Mouse (Mus musculus) liver, adult 2 months (tissue): ENCODE measurements around the gene Tex37. TPM values are rescaled to one million over a fixed set of nuclear protein-coding genes. Genes with fewer than 3 reads are reported as not detected.

Experiments
- DNase-seq: peaks from one replicate; pipeline ENCODE4 v3.0.0-alpha.2; 2011; ENCODE audit warnings: low read depth, low spot score; ENCODE audit errors: extremely low read depth
- H3K27ac ChIP-seq: fragments of 200-500 bp; replicated peaks from 2 replicates; pipeline ENCODE4 v1.5.1; 2012; ENCODE audit warnings: low read depth, mild to moderate bottlenecking, control low read depth, inconsistent platforms, low read length; ENCODE audit not compliant: insufficient read depth
- H3K27me3 ChIP-seq: fragments of 200-500 bp; 2 replicates; pipeline ENCODE4 v1.6.1; 2012; ENCODE audit warnings: mild to moderate bottlenecking, moderate library complexity, low read length, inconsistent platforms; ENCODE audit not compliant: control insufficient read depth, insufficient read depth
- H3K36me3 ChIP-seq: fragments of 200-500 bp; 2 replicates; pipeline ENCODE4 v1.6.1; 2012; ENCODE audit warnings: low read length, inconsistent platforms; ENCODE audit not compliant: control insufficient read depth, insufficient read depth
- H3K4me1 ChIP-seq: fragments of 200-500 bp; 2 replicates; pipeline ENCODE4 v1.6.1; 2011; ENCODE audit warnings: low read length; ENCODE audit not compliant: control insufficient read depth, insufficient read depth
- H3K4me3 ChIP-seq: fragments of 200-500 bp; 2 replicates; pipeline ENCODE4 v1.5.1; 2011; ENCODE audit warnings: low read depth, mild to moderate bottlenecking, control low read depth, low read length, moderate library complexity; ENCODE audit not compliant: insufficient read depth
- H3K79me2 ChIP-seq: fragments of 200-500 bp; 2 replicates; pipeline ENCODE4 v1.6.1; 2012; ENCODE audit warnings: inconsistent platforms, mild to moderate bottlenecking, low read length, moderate library complexity; ENCODE audit not compliant: control insufficient read depth, insufficient read depth
- H3K9ac ChIP-seq: fragments of 200-500 bp; 2 replicates; pipeline ENCODE4 v1.6.1; 2012; ENCODE audit warnings: low read depth, mild to moderate bottlenecking, control low read depth, inconsistent platforms, low read length
- CTCF ChIP-seq: fragments of 200-500 bp; IDR thresholded peaks from 2 replicates; pipeline ENCODE4 v1.5.1; 2011; ENCODE audit warnings: low read depth, low read length, control low read depth
- POLR2A ChIP-seq: fragments of 200-500 bp; IDR thresholded peaks from 2 replicates; pipeline ENCODE4 v1.6.1; 2011; ENCODE audit warnings: low read length, control low read depth; ENCODE audit not compliant: insufficient read depth; ENCODE audit errors: extremely low read depth
- WGBS: fragments of 180-500 bp; shearing (Covaris S2); methylation state at CpG from one replicate; pipeline ENCODE4 v1.1.7; 2018; 5-methylcytosine and 5-hydroxymethylcytosine counted together
- polyA plus RNA-seq: library from polyadenylated mRNA; depleted of rRNA; stranded (reverse); fragments of >200 nt; gene quantifications from 2 replicates; pipeline ENCODE4 v1.2.3, GENCODE M21; 2012
- total RNA-seq: library from RNA; depleted of rRNA; stranded (reverse); fragments of >200 nt; gene quantifications from 2 replicates; pipeline ENCODE4 v1.2.3, GENCODE M21; 2014

Gene Tex37
- total and polyA plus RNA-seq, 2 experiments = not detected

- 67% methylated on average over 5 of the region's 5 CpGs for WGBS
- Histone ChIP-seq H3K27me3 (no peaks in the 10 kb centered on the region), H3K9ac (no peak overlapping the region), H3K36me3 (peaks cover 7% of the 10 kb centered on the region; the same call in 1 of the 2 replicates), H3K27ac (peak overlapping the region; percentile 20; the same call in 1 of the 2 replicates), H3K4me1 (peaks cover 32% of the 10 kb centered on the region), H3K79me2 (peaks cover 19% of the 10 kb centered on the region; the same call in 1 of the 2 replicates), H3K4me3 (no peak overlapping the region)
- TF ChIP-seq CTCF = peak; percentile 46
- no peak for TF ChIP-seq POLR2A
- peak; percentile 51 for DNase-seq
Observed at GRCm38 (mm10) chr6:70874035-70874775, 44.5 kb downstream of the Tex37 start.

GRCm38 (mm10) chr6:70872570-70872969 is 46.2 kb downstream of the Tex37 start:
- DNase-seq = no peak
- Histone ChIP-seq H3K4me1 (peaks cover 32% of the 10 kb centered on the region), H3K36me3 (0 out of 2 replicates have a peak, but pooled peaks cover 2% of the 10 kb centered on the region), H3K27me3 (no peaks in the 10 kb centered on the region), H3K9ac (no peak overlapping the region), H3K79me2 (peaks cover 19% of the 10 kb centered on the region; the same call in 1 of the 2 replicates), H3K4me3 (no peak overlapping the region), H3K27ac (peak overlapping the region; percentile 15; the same call in 1 of the 2 replicates)
- TF ChIP-seq POLR2A = no peak
- no peak for TF ChIP-seq CTCF
- WGBS = 59% methylated on average over 7 of the region's 7 CpGs

GRCm38 (mm10) chr6:70872128-70872527 is 46.6 kb downstream of the Tex37 start:
- Histone ChIP-seq H3K27me3 (no peaks in the 10 kb centered on the region), H3K79me2 (peaks cover 22% of the 10 kb centered on the region), H3K9ac (no peak overlapping the region), H3K27ac (peak overlapping the region; percentile 9), H3K4me3 (no peak overlapping the region), H3K4me1 (peaks cover 35% of the 10 kb centered on the region), H3K36me3 (no peaks in the 10 kb centered on the region)
- 27% methylated on average over 10 of the region's 10 CpGs for WGBS
- TF ChIP-seq POLR2A (no peak), CTCF (no peak)
- peak; percentile 87 for DNase-seq

- TF ChIP-seq CTCF = no peak
- no peak for TF ChIP-seq POLR2A
- H3K4me3 ChIP-seq = no peak overlapping the region
- DNase-seq = peak; percentile 72
- H3K79me2 ChIP-seq = peaks cover 22% of the 10 kb centered on the region
- no peaks in the 10 kb centered on the region for H3K36me3 ChIP-seq
- no peaks in the 10 kb centered on the region for H3K27me3 ChIP-seq
- peak overlapping the region; percentile 21; the same call in 1 of the 2 replicates for H3K9ac ChIP-seq
- 18% methylated on average over 14 of the region's 14 CpGs for WGBS
- H3K4me1 ChIP-seq = peaks cover 37% of the 10 kb centered on the region
- H3K27ac ChIP-seq = peak overlapping the region; percentile 35
Observed at GRCm38 (mm10) chr6:70871511-70871980, 47.2 kb downstream of the Tex37 start.

- no peak for TF ChIP-seq POLR2A
- no peak for TF ChIP-seq CTCF
- no peak overlapping the region for H3K4me3 ChIP-seq
- WGBS = 95% methylated on average over 9 of the region's 9 CpGs
- H3K4me1 ChIP-seq = peaks cover 21% of the 10 kb centered on the region
- H3K27ac ChIP-seq = no peak overlapping the region
- H3K36me3 ChIP-seq = peaks cover 3% of the 10 kb centered on the region; the same call in 1 of the 2 replicates
- DNase-seq = no peak
- no peaks in the 10 kb centered on the region for H3K27me3 ChIP-seq
- H3K9ac ChIP-seq = no peak overlapping the region
- peaks cover 14% of the 10 kb centered on the region for H3K79me2 ChIP-seq
Observed at GRCm38 (mm10) chr6:70867297-70867696, 51.4 kb downstream of the Tex37 start.

- TF ChIP-seq CTCF = no peak
- TF ChIP-seq POLR2A = no peak
- H3K4me1 ChIP-seq = peaks cover 17% of the 10 kb centered on the region
- peaks cover 18% of the 10 kb centered on the region for H3K79me2 ChIP-seq
- H3K27me3 ChIP-seq = no peaks in the 10 kb centered on the region
- H3K9ac ChIP-seq = no peak overlapping the region
- WGBS = 30% methylated on average over 5 of the region's 5 CpGs
- peaks cover 3% of the 10 kb centered on the region; the same call in 1 of the 2 replicates for H3K36me3 ChIP-seq
- H3K27ac ChIP-seq = no peak overlapping the region
- no peak overlapping the region for H3K4me3 ChIP-seq
- peak; percentile 73 for DNase-seq
Observed at GRCm38 (mm10) chr6:70866761-70867160, 52.0 kb downstream of the Tex37 start.
